Mouse (Mus musculus): ENCODE results near the gene Fam214a. TPM values are rescaled to one million over a fixed set of nuclear protein-coding genes. Genes with fewer than 3 reads are reported as not detected.
A peak's percentile ranks its signal among the peaks of the same experiment; 100 is the strongest.

Fam214a gene
- total RNA-seq, 2 experiments from 2014 or later = 35.3 to 37.5 TPM

DNA sequence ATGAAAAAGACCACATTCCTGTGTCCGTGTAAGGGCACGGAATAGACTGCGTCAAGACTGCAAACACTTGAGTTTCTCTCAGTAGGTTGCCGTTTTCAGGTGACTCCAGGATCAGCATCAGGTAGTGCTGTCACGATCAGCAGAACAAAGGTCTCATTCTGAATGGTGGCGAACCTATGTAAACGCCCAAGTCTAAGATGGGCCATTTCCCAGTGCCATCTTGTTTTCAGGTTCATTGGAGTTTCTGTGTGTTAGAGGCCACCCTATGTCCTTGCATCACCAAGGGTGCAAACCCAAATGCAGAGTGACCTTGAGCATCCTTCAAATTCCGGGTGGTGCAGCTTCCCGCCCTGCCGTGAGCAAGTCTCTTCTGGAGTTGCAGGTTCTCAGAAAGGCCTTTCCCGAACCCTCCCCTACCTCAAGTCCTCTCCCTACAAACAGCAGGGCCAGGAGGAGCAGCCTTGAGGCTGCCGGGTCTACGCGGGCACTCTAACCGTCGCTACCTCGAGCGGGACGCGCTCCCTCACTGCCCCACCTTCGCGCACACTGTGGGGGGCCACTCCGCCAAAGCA, 117.9 kb downstream of the Fam214a start, which contains the start of gene Myo5a:
Gene Myo5a (plus strand): TSS at position 559 of the 572 bp plus-strand sequence.
- no peak for DNase-seq (ENCODE audit: extremely low spot score in 1 of 2, low spot score in 2 of 2)
- TF ChIP-seq CTCF (IDR thresholded peaks at IDR 0.05) = no peak
- intact Hi-C loops (cut with DNase I) = loop anchor here (2.0 to 5.0 kb wide), 3 partner anchors 18 to 127 kb away; no protein-coding TSS in a partner anchor
- peak within 1 kb of the TSS; percentile 91 for H3K4me3 ChIP-seq
- H3K27ac ChIP-seq = peak within 1 kb of the TSS; percentile 99

DNA sequence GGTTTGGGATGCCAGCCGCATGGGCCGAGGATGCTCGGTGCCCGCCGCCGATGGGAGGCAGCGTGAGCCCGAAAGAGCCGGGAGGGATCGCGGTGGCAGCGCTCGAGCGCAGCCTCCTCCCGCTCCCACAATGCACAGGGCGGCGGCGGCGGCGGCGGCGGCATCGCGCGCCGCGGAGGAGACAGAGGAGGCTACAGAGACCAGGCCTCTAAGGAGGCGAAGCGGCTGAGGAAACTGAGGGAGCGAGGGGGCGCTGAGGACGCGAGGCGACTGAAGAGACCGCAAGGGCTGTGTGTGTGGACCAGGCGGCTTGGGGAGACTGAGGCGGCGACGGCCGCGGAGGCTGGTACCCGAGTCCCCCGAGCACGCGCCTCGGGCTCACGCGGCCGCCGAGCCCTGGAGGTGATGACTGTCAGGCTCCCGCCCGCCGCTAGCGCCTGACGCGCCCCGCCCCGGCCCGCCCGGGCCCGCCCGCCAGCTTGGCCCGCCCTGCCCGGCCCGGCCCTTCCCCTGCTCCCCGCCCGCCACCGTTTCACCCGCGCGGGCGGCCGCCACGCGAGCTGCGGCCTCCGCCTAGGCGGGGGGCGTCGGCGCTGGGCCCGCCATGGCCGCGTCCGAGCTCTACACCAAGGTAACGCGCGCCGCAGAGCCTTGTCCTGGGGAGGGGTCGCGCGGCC, 118.5 kb downstream of the Fam214a start:
- Histone ChIP-seq H3K4me3 (peak overlapping the region; percentile 91), H3K27ac (peak overlapping the region; percentile 99)
- intact Hi-C loops (cut with DNase I) = loop anchor here (2.0 to 5.0 kb wide), 3 partner anchors 18 to 126 kb away; no protein-coding TSS in a partner anchor
- peak; percentile 16; the same call in 1 of the 2 replicates for TF ChIP-seq CTCF (IDR thresholded peaks at IDR 0.05)
- peak; percentile 77 to 82 for DNase-seq (ENCODE audit: extremely low spot score in 1 of 2, low spot score in 2 of 2)

- intact Hi-C loops (cut with DNase I) = loop anchor here (2.0 to 5.0 kb wide), 3 partner anchors 19 to 126 kb away; no protein-coding TSS in a partner anchor
- peak overlapping the region; percentile 96 for H3K27ac ChIP-seq
- TF ChIP-seq CTCF (IDR thresholded peaks at IDR 0.05) = no peak
- H3K4me3 ChIP-seq = peak overlapping the region; percentile 91
- peak; percentile 27 to 42 for DNase-seq (ENCODE audit: extremely low spot score in 1 of 2, low spot score in 2 of 2)
These were observed 119.1 kb downstream of the Fam214a start for GRCm38 (mm10) chr9:75071706-75072192.

DNA sequence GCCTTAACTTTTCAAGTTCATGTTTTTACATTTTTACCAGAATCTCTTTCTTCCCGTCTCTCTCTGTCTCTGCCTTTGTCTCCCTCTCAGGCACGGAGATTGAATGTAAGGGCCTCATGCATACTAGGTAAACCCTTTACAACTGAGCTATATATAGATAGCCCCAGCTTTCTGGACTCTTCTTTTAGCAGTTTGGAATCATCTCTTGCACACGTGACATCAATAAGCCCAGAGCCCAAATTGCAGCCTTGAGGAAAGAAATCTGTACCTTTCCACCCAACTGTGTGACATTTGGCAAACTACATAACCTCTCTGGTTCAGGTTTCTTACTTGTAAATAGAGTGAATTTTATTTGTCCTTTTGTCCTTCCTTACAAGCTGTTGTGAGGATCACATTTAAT, 119.7 kb downstream of the Fam214a start:
- H3K4me3 ChIP-seq = peak overlapping the region; percentile 91
- no peak for DNase-seq (ENCODE audit: extremely low spot score in 1 of 2, low spot score in 2 of 2)
- peak overlapping the region; percentile 96 for H3K27ac ChIP-seq
- intact Hi-C loops (cut with DNase I) = loop anchor here (5.0 kb wide), 2 partner anchors 45 to 125 kb away; no protein-coding TSS in a partner anchor
- no peak for TF ChIP-seq CTCF (IDR thresholded peaks at IDR 0.05)

DNA sequence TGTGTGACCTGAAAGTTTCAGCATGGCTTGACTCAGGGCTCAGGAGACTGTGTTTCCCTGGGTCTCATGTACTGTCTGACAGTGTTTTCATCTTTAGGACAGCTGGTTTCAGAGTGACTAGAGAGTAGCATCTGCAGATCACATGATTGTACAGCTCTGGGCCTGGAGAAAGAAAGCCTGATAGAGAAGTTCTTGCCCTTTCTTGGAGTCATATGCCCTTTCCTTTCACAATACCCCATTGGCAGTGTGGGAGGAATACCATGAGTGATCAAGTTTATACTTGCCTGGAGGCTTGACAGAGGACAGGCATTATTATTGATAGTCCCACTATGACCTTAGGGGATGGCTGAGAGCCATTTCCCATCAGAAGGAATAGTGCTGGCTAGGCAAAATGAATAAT, 124.5 kb downstream of the Fam214a start:
- no peak overlapping the region for H3K4me3 ChIP-seq
- no peak for DNase-seq (ENCODE audit: extremely low spot score in 1 of 2, low spot score in 2 of 2)
- TF ChIP-seq CTCF (IDR thresholded peaks at IDR 0.05) = no peak
- H3K27ac ChIP-seq = no peak overlapping the region
- intact Hi-C loops (cut with DNase I) = no loop called here

Other genes with a start within 250 kb of the Fam214a start
- under 1 TPM; 0.14 to 0.29 TPM for gene Onecut1, start 91.0 kb upstream of the Fam214a start, total RNA-seq (2021)
- gene Arpp19, start 84.7 kb downstream of the Fam214a start, total RNA-seq (2021) = 100 to 1,000 TPM; 449 to 473 TPM
- 100 to 1,000 TPM; 307 to 308 TPM for gene Myo5a, start 118.1 kb downstream of the Fam214a start, total RNA-seq (2021)

Data from left cerebral cortex, adult 2 months (tissue).